Mouse (Mus musculus): ENCODE measurements around the gene Cdc42bpa.

DNA sequence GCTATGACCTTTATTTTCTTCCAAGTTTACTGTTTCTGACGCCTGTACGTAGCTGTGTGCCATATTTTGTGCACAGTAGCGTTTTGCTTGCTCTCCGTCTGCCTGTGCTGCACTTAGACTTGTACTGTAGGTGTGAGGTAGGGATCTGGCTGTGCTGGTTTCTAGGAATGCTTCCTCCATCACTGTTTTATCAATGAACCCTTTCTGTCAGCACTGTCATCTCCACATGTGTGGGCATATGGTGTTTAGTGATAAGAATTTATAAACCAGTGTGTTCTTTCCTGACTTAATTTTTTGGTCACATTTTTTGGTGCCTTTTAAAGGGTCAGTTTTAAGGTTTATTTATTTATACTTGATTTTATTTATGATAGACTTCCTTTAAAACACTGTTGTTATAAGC is 188.3 kb downstream of the Cdc42bpa start:
- no peak for TF ChIP-seq CTCF (conservative IDR thresholded peaks at IDR 0.05; ENCODE audit: low read length)
- TF ChIP-seq NANOG (IDR thresholded peaks at IDR 0.05; ENCODE audit: borderline replicate concordance, low read length): no peak
- TF ChIP-seq POU5F1 (IDR thresholded peaks at IDR 0.05; ENCODE audit: borderline replicate concordance, low read length): no peak
